Mouse (Mus musculus) lung, postnatal 0 days (tissue): ENCODE measurements at regions not wholly inside any gene's neighbourhood (a gene's known extent, or its start where the extent isn't known, plus 50 kb on each side); places are given as distances from the start of the nearest gene placed in this dataset.
"Not testable (repeated sequence)": the region's sequence is repeated elsewhere in the genome, so short reads cannot be mapped to it uniquely, and the experiment has no call there.

Experiments used
- ATAC-seq: fragments of 200-750 bp; cut with Nextera tagmentation; 2 replicates; pipeline ENCODE4 v1.8.0; 2017; ENCODE audit warnings: moderate library complexity
- DNase-seq: peaks from one replicate; pipeline ENCODE4 v3.0.0-alpha.2; 2016; ENCODE audit warnings: low spot score
- H3K27ac ChIP-seq: fragments of 300-500 bp; sonication (generic); 2 replicates; pipeline ENCODE4 v1.5.1; 2014; ENCODE audit warnings: antibody characterized with exemption, mild to moderate bottlenecking, low read length, mixed read lengths
- H3K27me3 ChIP-seq: fragments of 300-500 bp; sonication (generic); replicated peaks from 2 replicates; pipeline ENCODE4 v1.6.1; 2014; ENCODE audit warnings: low read length, mixed read lengths; ENCODE audit not compliant: insufficient read depth
- H3K36me3 ChIP-seq: fragments of 300-500 bp; sonication (generic); 2 replicates; pipeline ENCODE4 v1.6.1; 2014; ENCODE audit warnings: low read length, mixed read lengths; ENCODE audit not compliant: insufficient read depth
- H3K4me1 ChIP-seq: fragments of 300-500 bp; sonication (generic); 2 replicates; pipeline ENCODE4 v1.6.1; 2014; ENCODE audit warnings: antibody characterized with exemption, low read depth, low read length, mixed read lengths; ENCODE audit not compliant: insufficient read depth
- H3K4me2 ChIP-seq: fragments of 300-500 bp; sonication (generic); replicated peaks from 2 replicates; pipeline ENCODE4 v1.6.1; 2014; ENCODE audit warnings: low read depth, mild to moderate bottlenecking, low read length, moderate library complexity, mixed read lengths
- H3K4me3 ChIP-seq: fragments of 300-500 bp; sonication (generic); 2 replicates; pipeline ENCODE4 v1.5.1; 2014; ENCODE audit warnings: low read depth, low read length
- H3K9ac ChIP-seq: fragments of 300-500 bp; sonication (generic); replicated peaks from 2 replicates; pipeline ENCODE4 v1.6.1; 2014; ENCODE audit warnings: low read depth, mild to moderate bottlenecking
- H3K9me3 ChIP-seq: fragments of 300-500 bp; sonication (generic); 2 replicates; pipeline ENCODE4 v1.6.1; 2016; ENCODE audit warnings: low read length, mixed read lengths
- CTCF ChIP-seq: IDR thresholded peaks from 2 replicates; pipeline ENCODE4 v1.5.1; 2016; ENCODE audit warnings: antibody characterized with exemption, mild to moderate bottlenecking
- EP300 ChIP-seq: IDR thresholded peaks from 2 replicates; pipeline ENCODE4 v1.6.1; 2016; ENCODE audit warnings: antibody characterized with exemption, mild to moderate bottlenecking, control low read depth
- WGBS: fragments of 180-500 bp; shearing (Covaris S2); extraction: QIAGEN DNeasy Blood & Tissue Kit; methylation state at CpG from one replicate; pipeline ENCODE4 v1.1.7; 2014; 5-methylcytosine and 5-hydroxymethylcytosine counted together

GRCm38 (mm10) chr10:69045275-69045674 is 106.0 kb upstream of the Rhobtb1 start:
- no peak overlapping the region for H3K4me2 ChIP-seq
- ATAC-seq (no peak), DNase-seq (no peak)
- no peaks in the 10 kb centered on the region; the same call in 1 of the 2 replicates for H3K9me3 ChIP-seq
- no peak overlapping the region for H3K4me3 ChIP-seq
- no peaks in the 10 kb centered on the region for H3K27me3 ChIP-seq
- no peak overlapping the region for H3K27ac ChIP-seq
- TF ChIP-seq CTCF, result no peak
- H3K4me1 ChIP-seq, result peaks cover 5% of the 10 kb centered on the region; the same call in 1 of the 2 replicates
- 67% methylated on average over 14 of the region's 14 CpGs for WGBS
- no peaks in the 10 kb centered on the region for H3K36me3 ChIP-seq
- H3K9ac ChIP-seq, result no peak overlapping the region

DNA sequence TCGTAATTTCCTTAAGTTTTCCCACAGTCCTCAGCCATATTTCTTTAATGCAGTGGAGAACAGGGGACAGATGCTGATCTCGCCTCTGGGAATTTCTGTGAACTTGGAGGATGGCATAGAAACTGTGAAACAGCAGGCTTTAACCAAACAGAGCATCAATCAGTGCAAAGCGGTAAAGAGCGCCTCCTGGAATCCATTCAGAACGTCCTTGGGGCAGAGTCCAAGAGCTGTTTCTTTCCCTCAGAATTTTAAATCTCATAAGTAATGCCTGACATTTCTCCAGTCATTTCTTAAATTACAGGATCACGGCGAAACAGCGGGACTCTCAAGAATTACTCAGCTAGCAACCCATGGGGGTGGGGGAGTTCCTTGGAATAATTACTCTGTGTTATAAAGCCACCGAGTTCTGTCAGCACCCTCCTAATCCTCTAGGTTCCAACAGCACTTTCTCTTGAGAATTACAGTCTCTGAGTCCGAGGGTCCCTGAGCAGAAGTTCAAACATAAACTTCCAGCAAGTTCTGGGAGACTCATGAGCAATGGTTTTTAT is 105.2 kb upstream of the Rhobtb1 start:
- H3K9ac ChIP-seq, result no peak overlapping the region
- no peaks in the 10 kb centered on the region; the same call in 1 of the 2 replicates for H3K9me3 ChIP-seq
- H3K27ac ChIP-seq, result no peak overlapping the region
- ATAC-seq (no peak), DNase-seq (no peak)
- TF ChIP-seq CTCF, result no peak
- TF ChIP-seq EP300, result no peak
- no peak overlapping the region for H3K4me2 ChIP-seq
- H3K4me1 ChIP-seq, result peaks cover 5% of the 10 kb centered on the region; the same call in 1 of the 2 replicates
- 48% methylated on average over 10 of the region's 10 CpGs for WGBS
- H3K36me3 ChIP-seq, result no peaks in the 10 kb centered on the region
- no peaks in the 10 kb centered on the region for H3K27me3 ChIP-seq
- H3K4me3 ChIP-seq, result no peak overlapping the region

GRCm38 (mm10) chr10:69078008-69078407 is 73.2 kb upstream of the Rhobtb1 start:
- WGBS, result 74% methylated on average over 11 of the region's 11 CpGs
- Histone ChIP-seq H3K9me3 (no peaks in the 10 kb centered on the region), H3K9ac (no peak overlapping the region), H3K36me3 (no peaks in the 10 kb centered on the region), H3K27ac (no peak overlapping the region), H3K4me2 (no peak overlapping the region), H3K27me3 (no peaks in the 10 kb centered on the region), H3K4me1 (no peaks in the 10 kb centered on the region), H3K4me3 (no peak overlapping the region)
- TF ChIP-seq EP300 (no peak), CTCF (no peak)
- DNase-seq, result no peak
- no peak for ATAC-seq

DNA sequence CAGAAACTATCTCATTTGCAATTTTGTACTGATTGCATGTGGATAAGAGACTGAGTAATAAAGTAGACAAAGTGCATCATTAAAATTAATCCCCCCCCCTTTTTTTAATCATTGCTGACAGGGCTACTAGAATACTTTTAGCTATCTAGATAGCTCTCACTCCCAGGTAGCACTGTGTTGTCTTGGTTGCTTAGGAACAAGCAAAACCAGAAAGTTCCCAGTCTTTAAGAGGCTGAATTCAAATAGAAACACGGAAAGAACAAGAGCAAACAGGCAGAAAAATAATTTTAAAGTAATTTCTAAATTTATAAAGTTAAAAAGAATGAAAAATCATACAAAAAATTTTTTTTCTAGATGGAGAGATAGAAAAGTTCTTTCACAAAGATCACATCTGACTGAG is 65.0 kb upstream of the Rhobtb1 start:
- Histone ChIP-seq H3K4me3 (no peak overlapping the region), H3K27ac (no peak overlapping the region), H3K9ac (no peak overlapping the region), H3K27me3 (no peaks in the 10 kb centered on the region), H3K4me2 (no peak overlapping the region), H3K36me3 (no peaks in the 10 kb centered on the region), H3K4me1 (no peaks in the 10 kb centered on the region), H3K9me3 (no peaks in the 10 kb centered on the region)
- DNase-seq (peak; percentile 54), ATAC-seq (peak; percentile 58; the same call in 1 of the 2 replicates)
- WGBS, result 38% methylated on average over 1 of the region's 1 CpGs
- no peak for TF ChIP-seq CTCF
- no peak for TF ChIP-seq EP300

GRCm38 (mm10) chr10:69091872-69092271 is 59.4 kb upstream of the Rhobtb1 start:
- ATAC-seq (no peak), DNase-seq (no peak)
- TF ChIP-seq EP300 (no peak), CTCF (no peak)
- H3K4me3 ChIP-seq, result no peak overlapping the region
- H3K9ac ChIP-seq, result no peak overlapping the region
- H3K9me3 ChIP-seq, result no peaks in the 10 kb centered on the region
- H3K27ac ChIP-seq, result no peak overlapping the region
- no peaks in the 10 kb centered on the region for H3K36me3 ChIP-seq
- no peaks in the 10 kb centered on the region for H3K27me3 ChIP-seq
- H3K4me1 ChIP-seq, result no peaks in the 10 kb centered on the region
- 67% methylated on average over 3 of the region's 3 CpGs for WGBS
- no peak overlapping the region for H3K4me2 ChIP-seq

DNA sequence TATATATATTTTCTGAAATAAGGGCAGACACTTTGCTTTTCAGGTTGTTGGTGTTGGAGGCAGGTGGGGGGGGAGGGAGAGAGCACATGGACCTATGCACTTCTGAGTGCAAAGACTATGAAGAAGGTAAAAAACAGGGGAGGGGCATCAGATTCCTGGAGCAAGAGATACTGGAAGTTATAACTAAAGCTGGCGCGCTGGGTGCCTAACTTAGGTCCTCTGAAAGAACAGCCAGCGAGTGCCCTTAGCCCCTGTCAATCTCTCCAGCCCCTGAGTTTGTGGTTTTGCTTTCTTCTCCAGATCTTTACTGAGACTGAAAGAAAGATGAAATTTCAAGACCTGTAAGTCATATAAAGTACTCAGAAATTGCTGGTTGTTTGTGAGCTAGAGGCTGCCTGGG is 51.2 kb upstream of the Rhobtb1 start:
- DNase-seq, result no peak
- no peak overlapping the region for H3K4me3 ChIP-seq
- no peak overlapping the region for H3K27ac ChIP-seq
- no peak for ATAC-seq
- no peak for TF ChIP-seq CTCF
- no peak for TF ChIP-seq EP300
- peaks cover 3% of the 10 kb centered on the region; the same call in 1 of the 2 replicates for H3K4me1 ChIP-seq
- no peak overlapping the region for H3K4me2 ChIP-seq
- H3K36me3 ChIP-seq, result no peaks in the 10 kb centered on the region
- no peak overlapping the region for H3K9ac ChIP-seq
- WGBS, result 86% methylated on average over 3 of the region's 3 CpGs
- no peaks in the 10 kb centered on the region for H3K9me3 ChIP-seq
- no peaks in the 10 kb centered on the region for H3K27me3 ChIP-seq

- H3K4me2 ChIP-seq, H3K36me3 ChIP-seq, H3K27ac ChIP-seq, H3K9ac ChIP-seq, ATAC-seq, H3K4me1 ChIP-seq, H3K27me3 ChIP-seq, DNase-seq, H3K9me3 ChIP-seq, H3K4me3 ChIP-seq: not testable (repeated sequence)
- 49% methylated on average over 16 of the region's 16 CpGs for WGBS
Observed at GRCm38 (mm10) chr10:69100742-69101141, 50.5 kb upstream of the Rhobtb1 start.
